Mouse (Mus musculus) adrenal gland, adult 2 months (tissue): ENCODE results near the gene Smarce1. TPM values are rescaled to one million over a fixed set of nuclear protein-coding genes. Genes with fewer than 3 reads are reported as not detected.

Experiments
- DNase-seq: peaks from one replicate; pipeline ENCODE4 v3.0.0; 2021
- polyA plus RNA-seq: library from polyadenylated mRNA; depleted of rRNA; stranded (reverse); fragments of >200 nt; gene quantifications from 2 replicates; pipeline ENCODE4 v1.2.3, GENCODE M21; 2012
- total RNA-seq, 2 experiments: library from RNA; stranded (reverse); gene quantifications; 2 replicates each; pipeline ENCODE4 v1.2.3; 2021

The Smarce1 gene
- total and polyA plus RNA-seq, 3 experiments, result 10.0 to 54.4 (median 49.9) TPM

DNA sequence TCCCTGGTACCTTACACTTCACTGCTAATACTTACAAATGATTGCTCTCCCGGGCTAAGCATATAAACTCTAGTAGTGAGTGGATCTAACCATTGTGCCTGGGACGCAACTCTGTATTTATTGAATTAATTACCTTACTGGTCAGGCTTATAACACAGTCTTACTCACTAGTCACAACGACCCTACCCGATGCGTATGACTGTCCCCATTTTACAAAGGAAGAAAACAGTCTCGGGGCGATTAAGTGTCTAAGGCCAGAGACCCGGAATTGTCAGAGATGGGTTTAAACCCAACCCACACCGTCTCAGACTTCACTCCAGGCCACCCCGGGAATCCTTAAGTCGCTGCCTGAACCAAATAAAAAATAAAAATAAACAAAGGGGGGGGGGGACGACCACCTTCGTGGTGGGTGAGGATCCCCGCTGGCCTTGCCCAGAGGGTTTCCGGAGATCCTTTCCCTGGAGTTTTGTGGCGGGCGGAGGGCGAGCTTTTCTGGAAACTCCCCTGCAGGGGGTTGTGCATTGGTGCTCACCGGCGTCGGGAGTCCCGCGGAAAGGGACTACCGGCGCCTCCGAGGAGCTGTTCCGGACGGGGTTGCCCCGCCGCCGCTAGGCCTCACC, 1.1 kb downstream of the Smarce1 start:
- DNase-seq, result no peak

DNA sequence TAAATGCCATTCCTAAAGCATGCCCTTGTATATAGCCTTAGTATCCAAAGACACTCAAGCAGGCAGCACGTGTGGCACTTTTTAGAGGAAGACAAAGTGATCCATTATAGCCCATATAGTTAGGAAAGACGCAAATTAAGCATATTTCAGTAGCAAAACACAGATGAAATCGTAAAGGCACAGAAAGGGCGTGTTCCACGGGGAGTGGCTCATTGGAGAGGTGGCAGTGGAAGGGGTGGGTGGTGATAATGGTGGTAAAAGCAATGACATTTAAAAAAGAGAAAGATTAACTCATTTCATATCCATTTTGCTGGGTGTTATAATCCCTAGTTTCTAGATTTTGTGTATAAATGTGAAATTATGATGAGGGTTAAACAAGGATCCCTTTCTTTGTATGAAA, 4.5 kb downstream of the Smarce1 start:
- no peak for DNase-seq

DNA sequence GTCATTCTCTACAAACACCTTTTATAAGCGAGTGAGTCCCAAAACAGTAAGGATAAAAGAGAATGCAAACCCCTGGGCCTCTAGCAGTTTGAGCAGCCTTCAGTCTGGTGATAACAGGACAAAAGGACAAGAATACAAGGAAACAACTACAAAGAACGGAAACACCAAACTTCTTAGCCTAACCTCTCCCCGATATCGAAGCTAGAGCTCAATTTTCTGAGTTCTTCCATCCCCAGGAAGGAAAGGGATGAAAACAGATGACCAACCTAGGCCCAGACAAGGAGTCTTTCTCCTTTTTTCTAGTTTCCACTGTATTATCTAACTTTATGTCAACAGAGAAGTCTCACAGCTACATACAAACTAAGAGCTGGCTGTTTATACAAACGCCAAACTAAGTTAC, 7.5 kb downstream of the Smarce1 start:
- DNase-seq, result no peak

DNA sequence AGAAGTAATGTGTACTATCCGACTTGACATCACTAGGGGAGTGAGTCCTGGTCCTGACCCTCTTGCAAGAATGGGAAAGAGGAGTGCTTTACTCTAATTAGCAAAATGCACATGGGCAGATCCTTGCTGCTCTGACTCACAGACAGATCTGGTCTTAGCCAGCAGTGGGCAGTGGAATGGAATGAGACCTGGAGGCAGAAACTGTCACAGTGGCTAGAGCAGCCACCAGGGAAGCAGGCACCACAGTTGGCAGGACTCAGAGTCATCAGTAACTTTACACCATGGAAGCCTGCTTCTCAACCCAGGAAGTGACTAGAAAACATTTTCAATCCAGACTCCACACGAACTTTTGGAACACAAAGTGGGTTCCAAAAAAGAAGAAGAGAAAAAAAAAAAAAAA, 9.0 kb downstream of the Smarce1 start:
- no peak for DNase-seq

DNA sequence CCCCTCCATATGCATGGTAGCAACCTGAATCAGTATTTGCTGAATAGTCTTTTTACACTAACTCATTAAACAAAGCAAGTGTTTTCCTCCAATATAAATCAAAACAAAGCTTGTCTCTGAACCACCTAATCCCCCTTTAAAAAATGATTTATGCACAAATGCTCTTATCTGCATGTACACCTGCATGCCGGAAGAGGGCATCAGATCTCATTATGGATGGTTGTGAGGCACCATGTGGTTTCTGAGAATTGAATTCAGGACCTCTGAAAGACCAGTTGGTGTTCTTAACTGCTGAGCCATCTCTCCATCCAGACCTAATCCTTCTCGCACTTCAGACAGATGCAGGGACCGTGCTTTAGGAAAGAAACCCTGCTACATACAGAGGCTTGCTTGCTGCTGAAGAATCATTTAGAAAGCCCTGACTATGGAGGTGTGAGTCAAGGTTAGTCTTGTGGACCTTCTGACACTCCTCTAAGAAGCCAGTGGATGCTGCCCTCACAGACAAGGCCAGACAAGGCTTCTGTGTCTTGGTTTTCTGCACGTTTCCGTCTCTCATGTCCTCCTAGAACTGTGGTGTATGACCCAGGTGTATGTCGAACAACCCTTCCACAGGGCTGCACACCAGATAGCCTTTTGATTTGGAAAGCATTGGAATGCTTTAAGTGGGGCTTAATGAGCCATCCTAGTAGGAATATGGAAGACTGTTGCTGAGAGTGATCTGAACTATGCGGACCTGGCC, 13.4 kb downstream of the Smarce1 start:
- DNase-seq, result no peak

DNA sequence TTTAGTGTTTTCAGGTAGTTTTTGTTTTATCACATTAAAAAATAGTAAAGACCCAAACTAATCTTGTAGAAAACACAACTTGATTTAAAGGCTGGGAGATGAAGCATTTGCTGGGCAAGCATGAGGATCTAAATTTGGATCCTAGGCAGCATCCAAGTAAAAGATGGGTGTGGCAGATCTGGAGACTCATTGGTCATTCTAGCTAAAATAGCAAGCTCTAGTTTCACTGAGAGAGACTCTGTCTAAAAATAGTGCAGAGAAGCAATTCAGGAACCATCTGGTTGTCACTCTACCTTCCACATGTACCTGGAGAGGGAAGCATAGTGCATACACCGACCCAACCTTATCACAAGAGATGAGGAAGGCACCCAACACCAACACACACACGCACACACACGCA, 14.6 kb downstream of the Smarce1 start:
- DNase-seq, result no peak

DNA sequence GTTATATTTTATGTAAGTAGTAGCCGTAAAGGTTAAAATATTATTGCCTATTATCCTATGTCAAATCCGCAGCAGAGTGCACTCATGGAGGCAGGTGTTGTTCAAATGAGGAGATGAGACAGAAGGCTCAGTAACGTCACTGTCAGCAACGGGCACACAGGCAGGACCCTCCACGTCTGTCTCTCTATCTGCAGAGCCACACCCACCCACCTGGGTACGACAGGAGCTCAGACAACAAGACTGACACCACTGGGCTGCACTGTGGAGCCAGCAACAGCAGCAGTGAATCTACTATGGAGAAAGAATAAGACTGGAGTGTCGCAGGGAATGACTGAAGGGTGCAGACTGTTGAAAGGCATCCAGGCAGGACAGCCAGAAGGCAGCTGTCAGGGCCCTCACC, 18.1 kb downstream of the Smarce1 start:
- DNase-seq, result no peak

DNA sequence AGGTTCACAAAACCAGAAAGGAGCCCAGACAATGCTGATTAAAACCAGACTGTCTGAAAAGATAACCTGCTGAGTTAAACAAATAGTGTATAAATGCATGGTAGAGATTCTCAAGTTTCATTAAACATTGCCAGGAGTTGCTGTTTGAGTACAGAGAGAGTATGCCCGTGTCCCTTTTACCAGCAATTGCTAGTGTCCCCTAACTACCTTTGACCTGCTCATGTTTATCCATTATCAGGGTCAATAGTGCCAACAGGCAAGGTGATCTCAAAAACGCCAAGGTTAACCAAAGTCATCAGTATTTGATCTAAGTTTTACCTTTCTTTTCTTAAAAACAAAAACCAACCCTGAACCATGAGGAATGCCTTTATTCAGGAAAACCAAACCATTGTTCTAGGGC, 18.9 kb downstream of the Smarce1 start:
- DNase-seq, result no peak

DNA sequence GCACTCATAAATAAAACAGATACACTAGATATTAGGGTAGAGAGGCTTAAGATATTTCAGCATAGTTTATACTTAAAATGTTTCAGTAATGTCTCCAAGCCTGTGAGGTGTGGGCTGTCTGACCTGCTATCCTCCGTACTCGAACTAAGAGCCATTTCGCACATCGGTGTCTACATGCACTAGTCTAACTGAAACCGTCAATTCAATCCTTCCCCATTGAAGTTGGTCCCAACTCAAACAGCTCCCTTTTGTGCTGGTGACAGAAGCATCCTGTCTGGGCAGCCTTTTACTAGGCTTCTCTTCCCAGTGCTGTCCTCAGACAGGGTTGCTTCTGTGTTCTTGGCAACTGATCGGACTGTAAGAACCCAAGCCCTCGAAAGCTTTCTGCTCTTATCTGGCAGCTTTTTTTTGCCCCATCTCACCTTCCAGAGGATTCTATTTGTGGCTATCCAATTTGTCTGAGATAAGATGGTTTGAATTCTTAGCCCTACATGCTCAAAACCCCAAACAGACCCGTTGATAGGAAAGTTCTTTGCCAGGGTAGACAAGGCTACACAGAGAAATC, 22.6 kb downstream of the Smarce1 start:
- DNase-seq, result no peak

DNA sequence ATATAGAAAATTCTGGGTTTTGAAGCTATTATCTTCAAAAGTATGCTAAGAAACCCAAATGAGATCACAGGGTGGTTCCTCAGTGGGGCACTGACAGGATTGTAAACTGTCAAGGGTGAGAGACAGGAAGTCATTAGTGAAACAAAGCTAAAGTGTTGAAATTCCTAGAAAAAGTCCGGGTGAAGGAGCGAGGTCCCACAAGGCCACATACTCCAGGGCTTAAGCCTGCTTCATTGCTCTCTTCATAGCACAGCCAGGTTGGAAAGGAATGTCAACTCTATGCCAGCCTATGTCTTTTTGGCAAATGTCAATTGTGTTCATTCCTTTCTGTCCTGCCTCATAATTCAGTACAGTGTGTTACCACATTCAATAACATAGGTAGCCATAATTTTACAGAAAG, 23.4 kb downstream of the Smarce1 start:
- DNase-seq, result no peak

DNA sequence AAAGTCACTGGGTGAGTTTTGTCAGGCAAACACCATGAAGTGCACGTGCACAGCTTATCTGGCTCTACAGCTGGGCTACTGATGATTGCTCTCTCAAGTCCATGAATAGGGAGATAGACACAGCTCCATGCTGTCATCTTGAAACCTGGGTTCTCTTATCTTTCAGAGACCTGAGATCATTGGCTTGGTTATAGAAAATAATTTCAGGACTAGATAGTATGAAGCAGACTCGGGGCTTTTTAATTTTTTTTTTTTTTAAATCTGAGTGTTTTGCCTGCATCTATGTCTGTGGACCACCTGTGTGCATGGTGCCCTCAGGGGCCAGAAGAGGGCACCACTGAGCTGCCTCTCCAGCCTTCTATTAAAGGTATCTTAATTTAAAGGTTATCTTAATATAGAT, 23.9 kb downstream of the Smarce1 start:
- no peak for DNase-seq

DNA sequence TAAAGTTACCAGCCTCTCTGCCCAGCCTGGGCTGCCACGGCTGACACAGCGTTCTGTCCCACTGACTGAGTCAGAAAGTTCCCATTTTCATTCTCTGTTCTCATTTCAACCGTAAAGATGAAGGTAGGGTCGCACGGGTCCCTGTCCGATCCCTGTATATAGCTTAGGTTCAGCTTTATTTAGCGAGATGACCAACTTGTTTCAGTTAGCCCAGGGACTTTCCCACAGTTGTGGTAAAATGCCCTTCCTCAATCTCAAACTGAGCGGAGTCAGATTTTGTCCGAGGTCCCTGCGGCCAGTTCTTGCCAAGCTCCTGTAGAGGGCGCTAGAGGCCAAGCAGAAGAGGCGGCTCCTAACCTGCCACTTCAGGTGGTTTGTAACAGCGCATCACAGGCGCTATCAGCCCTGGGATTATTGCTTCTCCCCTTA, 41.6 kb downstream of the Smarce1 start:
- peak; percentile 44 for DNase-seq

DNA sequence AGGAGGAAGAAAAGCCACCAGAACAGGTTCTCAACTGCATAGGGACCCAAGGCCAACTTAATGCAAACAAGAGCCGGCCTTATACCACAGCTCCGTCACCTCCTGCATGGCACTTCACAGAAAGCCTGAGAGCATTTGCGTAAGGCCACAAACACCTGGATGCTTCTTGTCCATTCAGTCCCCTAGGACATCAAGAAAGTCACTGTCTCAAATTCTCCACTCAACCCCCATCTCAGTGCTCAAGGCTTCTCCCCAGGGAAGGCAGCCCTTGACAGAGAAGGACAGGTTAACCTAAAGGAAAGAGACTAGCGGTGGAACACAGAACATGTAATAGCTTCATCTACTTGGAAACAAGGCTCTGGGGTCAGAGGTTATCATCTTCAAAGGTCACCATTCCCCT, 43.5 kb downstream of the Smarce1 start:
- no peak for DNase-seq

DNA sequence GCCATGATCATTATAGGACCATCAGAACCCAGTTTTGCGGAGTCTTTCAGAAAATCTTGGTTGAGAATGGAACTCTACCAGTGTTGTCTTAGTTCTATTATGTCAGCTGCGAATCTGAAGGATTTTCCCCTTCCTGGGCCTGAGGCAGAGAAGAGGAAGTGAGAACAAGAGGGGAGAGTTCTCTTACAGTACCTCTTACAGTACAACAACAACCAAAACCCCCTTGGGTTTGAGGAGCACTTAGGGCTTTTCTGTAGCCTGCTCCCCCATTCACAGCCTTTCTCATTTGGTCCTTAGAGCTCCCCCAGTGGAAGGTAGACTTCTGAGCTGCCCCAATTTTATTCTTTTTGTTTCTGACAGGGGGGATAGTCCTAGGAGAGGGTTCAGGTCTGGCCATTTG, 44.0 kb downstream of the Smarce1 start:
- no peak for DNase-seq

DNA sequence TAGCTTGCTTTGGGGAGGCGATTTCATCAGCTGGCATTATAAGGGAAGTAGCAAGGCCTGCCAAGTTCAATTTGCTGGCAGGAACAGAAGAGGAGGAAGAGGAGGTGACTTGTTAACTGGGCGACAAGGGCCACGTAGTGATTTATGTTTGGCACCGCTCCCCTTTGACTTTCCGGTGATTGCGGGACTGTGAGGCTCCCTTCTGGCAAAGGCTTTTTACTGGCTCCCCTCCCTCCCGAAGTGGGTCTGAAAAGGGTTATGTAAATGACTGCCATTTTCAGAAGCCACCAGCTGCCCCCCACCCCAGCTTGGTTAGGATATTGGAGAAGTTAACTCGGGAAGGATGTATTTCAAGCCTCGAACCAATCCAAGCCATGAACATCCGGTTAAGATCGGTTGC, 48.2 kb downstream of the Smarce1 start:
- no peak for DNase-seq

DNA sequence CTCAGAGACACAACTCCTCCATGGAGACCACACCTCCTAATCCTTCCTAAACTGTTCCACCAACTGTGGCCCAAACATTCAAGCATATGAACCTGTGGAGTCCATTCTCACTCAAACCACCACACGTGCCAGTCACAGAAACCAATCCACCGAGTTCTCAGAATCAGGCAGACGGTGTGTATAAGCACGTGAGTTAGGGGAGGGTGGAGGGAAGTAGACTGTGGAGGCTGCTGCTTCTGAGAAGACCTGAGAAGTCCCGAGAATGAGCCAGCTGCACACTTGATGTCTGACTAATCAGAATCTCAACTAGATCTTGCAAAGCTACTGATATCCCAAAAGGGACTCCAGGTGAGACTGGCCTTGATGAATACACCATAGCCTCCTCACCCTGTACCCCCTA, 50.7 kb downstream of the Smarce1 start:
- no peak for DNase-seq

DNA sequence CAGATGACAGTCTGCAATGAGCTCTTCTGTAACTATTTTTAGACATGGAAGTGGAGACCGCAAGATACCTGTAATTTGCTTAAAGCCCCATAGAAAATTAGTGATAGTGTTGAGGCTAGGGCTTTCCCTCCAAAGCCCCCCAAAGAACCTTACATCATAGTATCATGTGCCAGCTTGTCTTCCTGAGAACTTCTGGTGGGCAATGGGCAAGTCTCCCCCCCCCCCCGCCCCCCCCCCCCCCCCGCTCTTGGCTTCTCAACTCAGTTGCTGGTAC, 53.0 kb downstream of the Smarce1 start:
- DNase-seq, result no peak

DNA sequence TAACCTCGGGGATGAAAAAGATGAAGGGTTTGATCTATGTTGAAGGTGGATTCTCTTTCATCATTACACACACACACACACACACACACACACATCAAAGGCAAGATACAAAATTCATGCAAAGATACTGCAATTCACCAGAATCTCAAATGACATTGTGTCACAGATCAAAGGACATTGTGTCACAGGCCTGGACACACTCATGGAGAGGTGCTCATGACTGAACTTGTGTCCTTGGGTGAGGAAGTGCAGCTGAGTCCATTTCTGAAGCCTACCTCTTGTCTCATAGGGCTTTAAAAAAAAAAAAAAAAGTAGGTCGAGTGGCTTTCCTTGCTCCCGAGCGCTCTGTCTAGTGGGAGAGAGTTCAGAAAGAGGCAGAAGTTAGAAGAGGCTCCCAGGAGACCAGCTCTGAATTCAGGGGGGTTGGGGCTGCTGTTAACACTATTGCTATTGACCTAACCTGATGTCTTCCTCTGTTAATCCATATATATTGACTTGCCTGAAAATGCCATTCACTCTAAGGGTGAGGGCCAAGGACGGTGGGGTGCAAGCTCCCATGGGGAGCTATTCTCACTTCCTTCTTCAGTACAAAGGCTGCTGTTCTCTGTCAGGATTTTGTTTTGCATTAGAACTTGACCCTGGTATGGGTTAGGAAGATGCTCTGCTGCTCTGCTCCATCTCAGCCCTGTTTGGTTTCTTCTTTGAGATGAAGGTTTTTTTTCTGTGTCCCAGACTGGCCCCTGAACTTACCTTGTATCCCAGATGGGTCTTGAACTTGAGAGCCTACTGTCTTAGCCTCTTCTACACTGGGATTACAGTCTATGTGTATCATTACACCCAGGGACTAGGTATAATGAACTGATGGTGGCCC, 53.5 kb downstream of the Smarce1 start:
- peak; percentile 8 for DNase-seq

DNA sequence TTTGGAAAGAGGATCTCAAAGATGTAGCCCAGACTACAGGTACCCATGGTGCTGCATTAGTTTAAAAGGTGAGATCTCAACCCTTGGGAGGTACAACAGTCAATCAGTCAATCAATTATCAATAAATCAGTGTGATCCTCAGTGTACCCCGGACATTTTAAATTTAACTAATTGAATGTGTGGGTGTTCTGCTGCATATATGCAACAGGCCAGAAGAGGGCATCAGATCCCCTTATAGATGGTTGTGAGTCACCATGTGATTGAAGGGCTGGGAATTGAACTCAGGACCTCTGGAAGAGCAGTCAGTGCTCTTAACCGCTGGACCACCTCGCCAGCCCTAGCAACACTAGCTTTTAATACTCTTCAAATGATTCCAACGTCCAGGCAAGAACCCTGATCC, 58.8 kb downstream of the Smarce1 start:
- no peak for DNase-seq

DNA sequence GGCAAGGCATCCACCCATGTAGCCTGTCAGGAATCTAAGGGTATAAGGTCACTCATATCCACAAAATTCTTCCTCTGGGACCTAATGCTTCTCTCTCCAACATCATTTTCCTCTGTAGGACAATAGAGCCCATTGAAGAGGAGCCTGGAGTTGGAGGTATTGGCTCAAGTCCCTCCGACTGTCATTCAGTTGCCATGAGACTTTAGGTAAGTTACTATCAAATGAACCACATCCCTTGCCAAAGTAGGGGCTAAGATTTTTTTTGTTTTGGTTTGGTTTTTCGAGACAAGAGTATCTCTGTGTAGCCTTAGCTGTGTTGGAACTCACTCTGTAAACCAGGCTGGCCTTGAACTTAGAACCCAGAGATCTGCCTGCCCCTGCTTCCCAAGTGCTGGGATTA, 59.4 kb downstream of the Smarce1 start:
- DNase-seq, result no peak

DNA sequence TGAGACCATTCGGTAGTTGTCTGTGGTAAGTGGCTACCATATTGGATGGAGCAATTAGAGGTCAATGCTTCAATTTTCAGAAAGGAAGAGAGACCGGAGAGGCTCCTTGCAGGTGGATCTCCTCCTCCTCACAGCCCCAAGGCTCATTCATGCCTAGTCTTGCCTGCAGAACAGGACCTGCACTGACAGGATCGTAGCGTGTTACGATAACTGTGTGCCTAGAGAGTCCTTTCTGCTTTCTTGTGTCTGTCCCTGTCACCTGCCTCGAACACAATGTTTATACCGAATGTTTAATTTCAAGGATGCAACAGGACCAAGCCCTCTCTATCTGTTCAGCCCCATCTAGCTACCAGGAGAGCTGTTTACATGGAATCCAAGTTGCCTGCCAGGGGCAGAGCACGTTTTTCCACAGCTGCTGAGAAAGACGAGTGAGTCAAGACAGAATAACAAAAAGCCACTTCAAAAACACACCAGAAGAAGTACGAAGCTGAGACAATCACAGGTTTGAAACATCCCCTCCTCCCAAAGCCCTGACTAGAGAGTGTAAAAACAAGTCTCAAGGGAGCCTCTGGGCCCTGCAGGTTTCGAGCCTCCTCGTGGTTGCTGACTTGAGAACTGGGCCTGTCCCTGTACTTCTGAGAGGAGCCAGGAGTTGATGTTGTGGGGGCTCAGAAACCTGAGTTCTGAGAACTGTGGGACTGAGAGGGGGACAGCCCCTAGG, 60.1 kb downstream of the Smarce1 start:
- DNase-seq, result no peak

DNA sequence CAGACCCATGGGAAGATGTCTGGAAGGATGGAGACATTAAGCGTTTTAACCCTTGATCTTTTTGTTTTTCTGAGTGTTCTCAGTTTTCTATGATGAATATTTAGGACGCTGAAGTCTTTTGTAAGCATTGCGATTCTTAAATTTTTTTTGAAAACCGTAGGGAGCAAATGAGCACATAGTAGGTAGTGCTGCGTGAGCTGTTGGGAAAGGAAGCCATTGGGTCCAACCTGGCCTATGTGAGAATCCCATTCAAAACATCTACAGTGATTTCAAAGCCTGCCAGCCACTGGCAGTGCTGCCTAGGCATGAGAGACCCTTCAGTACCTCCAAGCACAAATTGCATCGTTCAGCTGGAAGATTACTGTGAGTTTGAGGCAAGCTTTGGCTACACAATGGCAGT, 60.8 kb downstream of the Smarce1 start:
- DNase-seq, result no peak
